Mouse (Mus musculus) C2C12 (cell line): ENCODE data around the gene Relb. TPM values are rescaled to one million over a fixed set of nuclear protein-coding genes. Genes with fewer than 3 reads are reported as not detected.
A peak's percentile ranks its signal among the peaks of the same experiment; 100 is the strongest.

Experiments
- H3K27me3 ChIP-seq: one replicate; pipeline ENCODE4 v1.6.1; 2011; ENCODE audit not compliant: control insufficient read depth, insufficient read depth, insufficient read length
- H3K36me3 ChIP-seq: one replicate; pipeline ENCODE4 v1.6.1; 2011; ENCODE audit not compliant: control insufficient read depth, insufficient read depth
- H3K4me3 ChIP-seq: one replicate; pipeline ENCODE4 v1.5.1; 2011; ENCODE audit warnings: mild to moderate bottlenecking, control low read depth; ENCODE audit not compliant: poor library complexity, insufficient read depth, severe bottlenecking
- H3K79me2 ChIP-seq: one replicate; pipeline ENCODE4 v1.6.1; 2011; ENCODE audit not compliant: control insufficient read depth, insufficient read depth
- H3K79me3 ChIP-seq: one replicate; pipeline ENCODE4 v1.6.1; 2011; ENCODE audit warnings: low read depth, control low read depth
- H3ac ChIP-seq: one replicate; pipeline ENCODE3; 2011; ENCODE audit warnings: low read depth; ENCODE audit not compliant: control insufficient read depth, insufficient read length
- CEBPB ChIP-seq: IDR thresholded peaks from one replicate; pipeline ENCODE4 v1.6.1; 2011; ENCODE audit warnings: low read depth, mild to moderate bottlenecking, control low read depth, moderate library complexity
- CTCF ChIP-seq: IDR thresholded peaks from one replicate; pipeline ENCODE4 v1.5.1; 2011; ENCODE audit not compliant: control insufficient read depth, insufficient read depth, insufficient read length
- FOSL1 ChIP-seq: IDR thresholded peaks from one replicate; pipeline ENCODE4 v1.8.0; 2011; ENCODE audit warnings: mild to moderate bottlenecking, low read length; ENCODE audit not compliant: poor library complexity, insufficient read depth, severe bottlenecking
- MAX ChIP-seq: IDR thresholded peaks from one replicate; pipeline ENCODE4 v1.6.1; 2011; ENCODE audit warnings: mild to moderate bottlenecking, control low read depth
- MYOD1 ChIP-seq: IDR thresholded peaks from one replicate; pipeline ENCODE4 v1.6.1; 2011; ENCODE audit warnings: low read depth; ENCODE audit not compliant: control insufficient read depth, insufficient read length
- MYOG ChIP-seq: IDR thresholded peaks from one replicate; pipeline ENCODE4 v1.6.1; 2011; ENCODE audit not compliant: control insufficient read depth, insufficient read length; ENCODE audit errors: extremely low read depth
- USF1 ChIP-seq: IDR thresholded peaks from one replicate; pipeline ENCODE4 v1.6.1; 2011; ENCODE audit warnings: low read depth, mild to moderate bottlenecking, control low read depth, moderate library complexity
- long read RNA-seq, 2 experiments: library from polyadenylated mRNA; unstranded; transcript quantifications; one replicate each; pipeline ENCODE4 v2.0.0; 2019 to 2020
- polyA plus RNA-seq: library from polyadenylated mRNA; unstranded; fragments of >200 nt; fragmentation: generic; extraction: Trizol; gene quantifications from one replicate; pipeline ENCODE4 v1.2.1, GENCODE M21; 2012; ENCODE audit warnings: missing spikeins

Gene Relb
- 11.1 TPM for polyA plus RNA-seq
- long read RNA-seq, experiment 1, transcript Relb-201 (11 exons, 2,200 nt): major isoform, 6 of 10 reads
- long read RNA-seq, experiment 1, partial matches to known transcripts: 2 of 10 reads
- long read RNA-seq, experiment 1, other reads (novel, unspliced or antisense): 2 of 10 reads
- long read RNA-seq, experiment 2, transcript Relb-201 (11 exons, 2,200 nt): major isoform, 54 of 72 reads
- long read RNA-seq, experiment 2, partial matches to known transcripts: 2 of 72 reads
- long read RNA-seq, experiment 2, other reads (novel, unspliced or antisense): 16 of 72 reads

GRCm38 (mm10) chr7:19629361-19629734 is at the start of gene Relb:
Gene Relb (minus strand): TSS chr7:19629438.
- H3K27me3 ChIP-seq: no peaks in the 10 kb centered on the region
- peaks cover 7% of the 10 kb centered on the region for H3K36me3 ChIP-seq
- H3K79me3 ChIP-seq: no peaks in the 10 kb centered on the region
- TF ChIP-seq USF1 (peak; percentile 90), FOSL1 (no peak), MYOG (no peak), CTCF (no peak)
- H3K79me2 ChIP-seq: no peaks in the 10 kb centered on the region
- H3K4me3 ChIP-seq: peak within 1 kb of the TSS; percentile 45
- peak within 1 kb of the TSS; percentile 92 for H3ac ChIP-seq

GRCm38 (mm10) chr7:19678901-19679300 is 49.7 kb upstream of the Relb start:
- H3K4me3 ChIP-seq: no peak overlapping the region
- no peaks in the 10 kb centered on the region for H3K36me3 ChIP-seq
- TF ChIP-seq MYOD1 (no peak), MAX (no peak), CEBPB (no peak), MYOG (no peak), USF1 (no peak), FOSL1 (no peak), CTCF (no peak)
- H3K79me3 ChIP-seq: no peaks in the 10 kb centered on the region
- H3K27me3 ChIP-seq: peaks cover 3% of the 10 kb centered on the region
- H3K79me2 ChIP-seq: no peaks in the 10 kb centered on the region
- no peak overlapping the region for H3ac ChIP-seq

GRCm38 (mm10) chr7:19677872-19678271 is 48.6 kb upstream of the Relb start, which contains the start of gene Apoc2:
Gene Apoc2 (minus strand): TSS chr7:19677941.
- TF ChIP-seq FOSL1: no peak
- TF ChIP-seq CEBPB: no peak
- TF ChIP-seq USF1: no peak
- TF ChIP-seq MYOD1: no peak
- TF ChIP-seq CTCF: no peak
- TF ChIP-seq MYOG: no peak
- TF ChIP-seq MAX: no peak
- Histone ChIP-seq H3K4me3 (no peak within 1 kb of the TSS), H3K27me3 (peaks cover 3% of the 10 kb centered on the region), H3K36me3 (no peaks in the 10 kb centered on the region), H3K79me2 (no peaks in the 10 kb centered on the region), H3K79me3 (no peaks in the 10 kb centered on the region), H3ac (no peak within 1 kb of the TSS)

- no peak overlapping the region for H3K4me3 ChIP-seq
- TF ChIP-seq MYOD1: no peak
- TF ChIP-seq MYOG: no peak
- TF ChIP-seq USF1: no peak
- TF ChIP-seq CEBPB: no peak
- TF ChIP-seq FOSL1: no peak
- no peak for TF ChIP-seq CTCF
- no peak for TF ChIP-seq MAX
- H3K36me3 ChIP-seq: no peaks in the 10 kb centered on the region
- no peaks in the 10 kb centered on the region for H3K79me3 ChIP-seq
- no peak overlapping the region for H3ac ChIP-seq
- H3K27me3 ChIP-seq: peaks cover 3% of the 10 kb centered on the region
- H3K79me2 ChIP-seq: no peaks in the 10 kb centered on the region
Observed at GRCm38 (mm10) chr7:19676662-19677061, 47.4 kb upstream of the Relb start.

- H3K79me3 ChIP-seq: no peaks in the 10 kb centered on the region
- no peak overlapping the region for H3K4me3 ChIP-seq
- no peak overlapping the region for H3ac ChIP-seq
- H3K27me3 ChIP-seq: peaks cover 3% of the 10 kb centered on the region
- H3K36me3 ChIP-seq: no peaks in the 10 kb centered on the region
- TF ChIP-seq CEBPB (no peak), MAX (no peak), USF1 (no peak), MYOD1 (no peak), MYOG (no peak), FOSL1 (no peak), CTCF (no peak)
- H3K79me2 ChIP-seq: no peaks in the 10 kb centered on the region
Observed at GRCm38 (mm10) chr7:19675824-19676223, 46.6 kb upstream of the Relb start.
